In genomic region chr2:172143269-172143668, GRCm38 (mm10) we compare ENCODE assay signal across 18 mouse cellular contexts.
DNase-seq lines count a peak whose midpoint lies in the region; ATAC-seq lines count a peak whose summit lies in the region.
"Had no signal": no experiment of that assay in that cellular context is flagged by ENCODE, and none has a peak within 500 bp of the region (broad histone marks: within the 10 kb centered on the region; RNA-seq: fewer than 3 reads in every experiment).

No protein-coding gene starts in this region.

- WGBS in neural tube, embryonic 11.5 days, result 27% methylated on average over 9 of the region's 9 CpGs
- WGBS in forebrain, embryonic 15.5 days, result 89% methylated on average over 9 of the region's 9 CpGs

- H3K27me3 ChIP-seq in neural tube, embryonic 11.5 days (ENCODE audit: control insufficient read depth, insufficient read depth, low read length), result no peaks in the 10 kb centered on the region
- no peaks in the 10 kb centered on the region for H3K27me3 ChIP-seq in forebrain, embryonic 15.5 days
- H3K27me3 ChIP-seq: embryonic facial prominence, embryonic 13.5 days; midbrain, embryonic 13.5 days; Patski had no signal

- H3K36me3 ChIP-seq in neural tube, embryonic 11.5 days (ENCODE audit: control insufficient read depth, insufficient read depth, low read length), result no peaks in the 10 kb centered on the region
- no peaks in the 10 kb centered on the region for H3K36me3 ChIP-seq in forebrain, embryonic 15.5 days
- H3K36me3 ChIP-seq: embryonic facial prominence, embryonic 13.5 days; midbrain, embryonic 13.5 days had no signal

- no peak overlapping the region for H3K27ac ChIP-seq in neural tube, embryonic 11.5 days (ENCODE audit: low read depth, low read length)
- no peak overlapping the region for H3K27ac ChIP-seq in forebrain, embryonic 15.5 days (replicated peaks)
- H3K27ac ChIP-seq: embryonic facial prominence, embryonic 13.5 days; gastrocnemius, adult 2 months; midbrain, embryonic 13.5 days had no signal

- peak; percentile 55 for DNase-seq in heart, adult 11 months
- no peak for DNase-seq in heart, postnatal 10 days
- DNase-seq in kidney, postnatal 4 days, result peak; percentile 26 to 34
- DNase-seq in kidney, adult 11 months, result no peak
- DNase-seq in embryo, embryonic 11 days, result peak; percentile 63
- DNase-seq in neural tube, embryonic 11.5 days (ENCODE audit: low spot score), result peak; percentile 55
- no peak for DNase-seq in urinary bladder, postnatal 14 days (ENCODE audit: low spot score)
- DNase-seq: cerebellum, postnatal 14 days; forebrain, postnatal 0 days; gastrocnemius, adult 2 months; liver, postnatal 0 days; lung, postnatal 10 days had no signal

- H3K4me1 ChIP-seq in neural tube, embryonic 11.5 days (ENCODE audit: control insufficient read depth, insufficient read depth, low read length), result peaks cover 4% of the 10 kb centered on the region; the same call in 1 of the 2 replicates
- peaks cover 5% of the 10 kb centered on the region; the same call in 1 of the 2 replicates for H3K4me1 ChIP-seq in forebrain, embryonic 15.5 days
- H3K4me1 ChIP-seq: embryonic facial prominence, embryonic 13.5 days had no signal

- H3K9me3 ChIP-seq in neural tube, embryonic 11.5 days (ENCODE audit: control insufficient read depth, low read length), result no peaks in the 10 kb centered on the region
- H3K9me3 ChIP-seq in forebrain, embryonic 15.5 days, result no peaks in the 10 kb centered on the region
- H3K9me3 ChIP-seq: embryonic facial prominence, embryonic 13.5 days; midbrain, embryonic 13.5 days had no signal

- ATAC-seq in neural tube, embryonic 11.5 days (ENCODE audit: insufficient read depth, low FRiP score, low TSS enrichment), result no peak
- no peak for ATAC-seq in forebrain, embryonic 15.5 days (replicated peaks)
- ATAC-seq: CD4-positive, CD25-positive, alpha-beta regulatory T cell, adult 4 months; forebrain, postnatal 0 days; inflammation-experienced regulatory T-cells, adult 6 months; liver, postnatal 0 days; midbrain, embryonic 13.5 days; Patski had no signal

- no peak overlapping the region for H3K4me3 ChIP-seq in neural tube, embryonic 11.5 days (ENCODE audit: low read depth, low read length)
- no peak overlapping the region for H3K4me3 ChIP-seq in forebrain, embryonic 15.5 days
- H3K4me3 ChIP-seq: embryonic facial prominence, embryonic 13.5 days; gastrocnemius, adult 2 months; midbrain, embryonic 13.5 days had no signal

- H3K9ac ChIP-seq in neural tube, embryonic 11.5 days (ENCODE audit: low read length), result no peak overlapping the region
- no peak overlapping the region for H3K9ac ChIP-seq in forebrain, embryonic 15.5 days (replicated peaks)
- H3K9ac ChIP-seq: embryonic facial prominence, embryonic 13.5 days; forebrain, postnatal 0 days; liver, postnatal 0 days; midbrain, embryonic 13.5 days had no signal

- no peak overlapping the region for H3K4me2 ChIP-seq in neural tube, embryonic 11.5 days (ENCODE audit: low read depth)
- no peak overlapping the region for H3K4me2 ChIP-seq in forebrain, embryonic 15.5 days (replicated peaks)
- H3K4me2 ChIP-seq: embryonic facial prominence, embryonic 13.5 days; midbrain, embryonic 13.5 days had no signal

- intact Hi-C loops in heart, postnatal 10 days (cut with DNase I), result no loop called here

Comparison
In these comparisons a context has a peak if more than half of its experiments do, and no peak if none do; other contexts are left out.
1. DNase-seq: peak in heart, adult 11 months (single experiment), kidney, postnatal 4 days (2 of 2), embryo, embryonic 11 days (single experiment) and neural tube, embryonic 11.5 days (single experiment); none in heart, postnatal 10 days (0 of 2), kidney, adult 11 months (single experiment) and urinary bladder, postnatal 14 days (single experiment).